Mouse (Mus musculus): Measurements from ENCODE around the gene Olfr984. TPM values are rescaled to one million over a fixed set of nuclear protein-coding genes. Genes with fewer than 3 reads are reported as not detected.

Gene Olfr984
- total RNA-seq (2023): under 1 TPM in 1 of 2 experiments, not detected in 1; 0.17 TPM

GRCm38 (mm10) chr9:40114106-40114505 lies at the start of gene Olfr984:
Olfr984 (minus strand) TSS chr9:40114206.

GRCm38 (mm10) chr9:40130084-40130483 lies 16.1 kb upstream of the Olfr984 start, which contains the start of gene Olfr985:
Olfr985 (minus strand) TSS chr9:40130184.

GRCm38 (mm10) chr9:40093495-40093894 lies 20.5 kb downstream of the Olfr984 start, which contains the start of gene Olfr983:
Olfr983 (minus strand) TSS chr9:40093595.

DNA sequence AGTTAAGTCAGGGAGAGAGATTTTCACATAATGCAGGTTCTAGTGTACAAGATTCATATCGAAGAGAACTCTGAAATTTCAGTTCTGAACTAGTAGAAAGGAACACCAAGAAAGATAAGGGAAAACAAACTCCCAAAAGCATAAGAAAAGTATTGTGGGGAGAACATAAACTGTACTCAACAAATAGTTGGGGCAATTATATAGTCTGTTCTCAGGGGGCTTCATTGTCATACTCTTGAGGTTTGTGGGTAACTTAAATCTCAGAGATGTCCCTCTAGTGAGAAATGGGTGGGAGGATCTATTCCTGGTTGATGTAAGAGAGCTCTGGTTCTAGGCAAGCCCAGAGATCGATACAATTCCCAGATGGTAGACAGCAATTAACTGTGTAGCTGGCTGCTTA lies 40.5 kb downstream of the Olfr984 start, which contains the start of gene Olfr982:
Gene Olfr982, plus strand, starts transcription at position 301 of the 400 bp plus-strand sequence.

Other genes starting within 250 kb of the Olfr984 start
- gene Olfr972, start 247.8 kb downstream of the Olfr984 start, total RNA-seq (2023): not detected
- gene Olfr229, start 206.9 kb downstream of the Olfr984 start, total RNA-seq (2023): not detected
- not detected for gene Olfr974, start 176.7 kb downstream of the Olfr984 start, total RNA-seq (2023)
- not detected for gene Olfr975, start 162.2 kb downstream of the Olfr984 start, total RNA-seq (2023)
- not detected for gene Olfr976, start 153.1 kb downstream of the Olfr984 start, total RNA-seq (2023)
- not detected for gene Olfr978, start 122.1 kb downstream of the Olfr984 start, total RNA-seq (2023)
- not detected for gene Olfr979, start 110.7 kb downstream of the Olfr984 start, total RNA-seq (2023)
- not detected for gene Olfr980, start 104.6 kb downstream of the Olfr984 start, total RNA-seq (2023)
- not detected for gene Olfr981, start 92.7 kb downstream of the Olfr984 start, total RNA-seq (2023)
- not detected for gene Olfr982, start 40.4 kb downstream of the Olfr984 start, total RNA-seq (2023)
- gene Olfr983, start 20.6 kb downstream of the Olfr984 start, total RNA-seq (2023): not detected
- gene Olfr985, start 16.0 kb upstream of the Olfr984 start, total RNA-seq (2023): not detected
- gene Tmem225, start 33.9 kb upstream of the Olfr984 start, total RNA-seq (2023): not detected
- not detected for gene Olfr986, start 66.7 kb upstream of the Olfr984 start, total RNA-seq (2023)
- gene Zfp202, start 78.1 kb upstream of the Olfr984 start, total RNA-seq (2023): 1 to 10 TPM; 2.5 to 3.3 TPM
- not detected for gene Scn3b, start 155.0 kb upstream of the Olfr984 start, total RNA-seq (2023)